Mouse (Mus musculus): ENCODE results near the gene Pctp. TPM values are rescaled to one million over a fixed set of nuclear protein-coding genes. Genes with fewer than 3 reads are reported as not detected.

Pctp gene
- total RNA-seq, 2 experiments from 2014 or later = 2.8 to 4.0 TPM

DNA sequence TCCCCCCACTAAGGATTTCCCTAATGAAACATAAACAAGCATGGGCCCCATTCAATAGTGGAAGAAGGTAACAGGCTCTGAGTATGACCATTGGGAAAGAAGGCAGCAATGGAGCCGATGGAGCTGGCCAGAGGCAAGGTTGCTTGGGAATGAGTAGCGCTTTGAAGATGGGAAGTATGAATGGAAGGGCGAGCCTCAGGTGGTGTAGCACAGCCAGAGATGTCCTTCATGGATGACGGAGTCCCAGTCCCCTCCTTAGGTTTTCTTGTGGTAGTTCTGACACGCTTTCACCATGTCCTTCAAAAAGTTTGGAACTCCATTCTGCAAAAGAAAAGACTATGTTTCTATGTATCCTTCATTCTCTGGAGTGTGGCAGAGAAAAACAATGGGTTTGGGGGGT lies 18.3 kb downstream of the Pctp start:
- no peak for TF ChIP-seq CTCF (IDR thresholded peaks at IDR 0.05)
- intact Hi-C loops (cut with DNase I) = no loop called here
- no peak overlapping the region for H3K27ac ChIP-seq
- no peak overlapping the region for H3K4me3 ChIP-seq
- no peak for DNase-seq

DNA sequence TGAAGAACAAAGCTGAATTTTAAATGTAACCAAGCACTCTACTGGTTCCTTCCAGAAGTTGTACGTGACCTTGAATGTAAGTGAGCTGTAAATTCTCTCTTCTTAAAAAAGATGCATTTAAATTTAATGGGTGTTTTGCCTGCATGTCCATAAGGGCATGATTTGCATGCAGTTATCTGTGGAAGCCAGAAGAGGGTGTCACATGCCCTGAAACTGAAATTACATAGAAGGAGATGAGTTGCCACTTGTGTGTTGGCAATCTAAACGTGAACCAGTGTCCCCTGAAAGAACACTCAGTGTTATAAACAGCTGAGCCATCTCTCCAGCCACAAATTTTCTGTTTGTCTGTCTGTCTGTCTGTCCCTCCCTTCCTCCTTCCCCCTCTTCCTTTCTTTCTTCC lies 19.8 kb downstream of the Pctp start:
- no peak for DNase-seq
- no peak overlapping the region for H3K27ac ChIP-seq
- intact Hi-C loops (cut with DNase I) = no loop called here
- no peak for TF ChIP-seq CTCF (IDR thresholded peaks at IDR 0.05)
- no peak overlapping the region for H3K4me3 ChIP-seq

DNA sequence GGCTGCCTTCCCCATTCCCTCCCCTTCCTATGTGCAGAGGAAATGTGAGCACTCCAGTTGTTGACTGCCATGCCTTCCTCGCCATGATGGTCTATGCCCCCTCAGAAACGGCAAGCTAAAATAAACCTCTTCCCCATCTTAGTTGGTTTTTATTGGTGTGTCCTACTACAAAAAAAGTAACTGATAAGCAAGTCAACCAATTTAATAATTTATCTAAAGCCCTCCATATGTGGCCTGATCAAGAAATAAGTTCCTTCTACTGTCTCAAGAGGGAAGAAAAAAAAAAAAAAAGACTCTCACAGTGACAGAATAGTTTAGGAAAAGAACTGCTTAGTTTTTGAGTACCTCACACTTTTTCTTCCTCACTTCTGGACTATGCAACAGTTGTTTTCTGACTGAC lies 22.6 kb downstream of the Pctp start:
- intact Hi-C loops (cut with DNase I) = no loop called here
- Histone ChIP-seq H3K4me3 (no peak overlapping the region), H3K27ac (no peak overlapping the region)
- no peak for TF ChIP-seq CTCF (IDR thresholded peaks at IDR 0.05)
- DNase-seq = no peak

DNA sequence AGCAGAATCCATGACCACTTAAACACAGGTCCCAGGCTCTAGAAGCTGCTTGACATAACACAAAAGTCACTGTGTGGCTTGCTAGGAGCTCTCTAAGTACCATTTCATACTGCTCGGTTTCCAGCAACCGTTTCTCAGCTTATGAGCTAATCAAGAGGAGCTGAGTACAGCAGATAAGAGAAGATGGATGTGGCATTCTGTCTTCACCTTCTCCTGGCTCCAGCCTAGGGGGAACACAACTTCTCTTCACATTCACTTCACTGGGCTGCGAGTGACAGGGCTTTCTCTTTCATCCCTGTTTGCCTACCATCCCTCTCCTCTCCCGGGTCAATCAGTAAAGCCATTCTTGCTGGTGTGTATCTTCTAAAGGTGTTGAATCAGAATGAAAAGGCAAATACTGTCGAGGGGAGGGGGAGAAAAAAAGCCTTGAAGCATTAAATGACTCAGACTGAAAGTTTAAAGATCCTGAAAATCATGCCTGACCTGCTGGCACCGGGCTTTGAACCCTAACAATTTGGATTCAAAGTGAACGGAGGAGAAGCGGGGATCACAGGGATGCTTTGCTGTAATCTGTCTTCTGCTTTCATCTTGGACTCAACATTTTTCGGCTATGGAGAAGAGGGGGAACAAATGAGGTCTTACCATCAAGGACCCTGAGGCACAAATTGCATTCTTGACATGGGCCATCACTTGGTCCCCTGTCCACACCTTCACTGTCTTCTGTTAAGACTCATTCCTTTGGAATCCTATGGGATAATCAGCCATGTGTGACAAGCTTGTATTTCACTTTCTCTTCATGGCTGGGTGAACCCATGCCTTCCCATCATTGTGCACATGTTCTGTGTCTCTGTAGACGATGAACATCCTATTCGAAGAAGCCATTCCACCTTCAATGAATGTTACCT lies 23.5 kb downstream of the Pctp start:
- TF ChIP-seq CTCF (IDR thresholded peaks at IDR 0.05) = no peak
- peak overlapping the region; percentile 7 for H3K4me3 ChIP-seq
- peak overlapping the region; percentile 81 for H3K27ac ChIP-seq
- no peak for DNase-seq
- intact Hi-C loops (cut with DNase I) = no loop called here

DNA sequence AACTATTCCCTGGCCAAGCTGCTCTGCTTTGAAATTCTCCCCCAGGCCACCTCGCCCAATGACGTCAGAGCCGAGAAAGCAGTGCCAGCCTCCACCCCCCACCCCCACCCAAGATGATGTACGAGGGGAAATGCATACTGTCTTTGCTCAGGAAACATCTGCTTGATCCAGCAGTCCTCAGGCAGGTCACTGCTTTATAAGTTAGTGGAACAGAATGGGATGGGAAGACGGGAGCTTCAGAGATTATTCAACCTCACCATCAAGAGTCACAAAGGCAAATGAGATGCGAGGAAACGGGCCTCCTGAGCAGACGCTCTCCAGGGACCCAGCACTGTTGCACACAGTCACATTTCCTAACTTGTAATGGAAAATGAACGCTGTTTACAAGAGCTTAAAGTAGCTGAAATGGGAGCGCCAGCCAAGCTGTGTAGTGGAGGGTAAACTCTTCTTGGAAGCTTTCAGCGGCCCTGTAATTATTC lies 24.3 kb downstream of the Pctp start:
- peak overlapping the region; percentile 81 for H3K27ac ChIP-seq
- no peak for TF ChIP-seq CTCF (IDR thresholded peaks at IDR 0.05)
- peak overlapping the region; percentile 7 for H3K4me3 ChIP-seq
- intact Hi-C loops (cut with DNase I) = no loop called here
- DNase-seq = peak; percentile 71

DNA sequence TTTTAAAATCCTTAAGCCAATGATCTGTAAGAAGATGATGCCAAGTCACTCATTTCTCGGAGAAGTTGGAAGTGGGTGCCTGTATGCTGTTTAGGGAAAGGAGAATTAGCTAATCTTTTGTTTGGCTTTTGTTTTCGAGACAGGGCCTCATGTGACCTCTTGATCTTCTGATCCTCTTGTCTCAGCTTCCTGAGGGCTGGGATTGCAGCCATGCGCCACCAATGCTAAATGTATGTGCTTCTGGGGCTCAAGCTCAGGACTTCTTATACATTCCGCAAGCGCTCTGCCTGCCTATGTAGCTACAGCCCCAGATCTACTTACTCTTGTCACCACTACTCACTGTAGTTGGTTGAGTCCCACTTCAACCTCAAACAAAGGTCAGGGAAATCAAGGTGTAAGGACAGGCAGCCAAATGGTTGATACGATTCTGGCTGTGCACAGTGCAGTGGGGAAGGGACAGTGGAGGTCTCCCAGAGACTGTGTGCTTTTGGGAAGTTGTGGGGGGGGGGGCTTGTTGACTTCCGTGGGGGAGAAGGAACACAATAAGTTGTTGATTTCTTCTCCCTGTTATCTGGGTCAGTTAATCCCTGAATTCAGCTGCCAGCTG lies 24.8 kb downstream of the Pctp start:
- peak overlapping the region; percentile 81 for H3K27ac ChIP-seq
- peak; percentile 19 for DNase-seq
- no peak for TF ChIP-seq CTCF (IDR thresholded peaks at IDR 0.05)
- intact Hi-C loops (cut with DNase I) = no loop called here
- H3K4me3 ChIP-seq = peak overlapping the region; percentile 7

DNA sequence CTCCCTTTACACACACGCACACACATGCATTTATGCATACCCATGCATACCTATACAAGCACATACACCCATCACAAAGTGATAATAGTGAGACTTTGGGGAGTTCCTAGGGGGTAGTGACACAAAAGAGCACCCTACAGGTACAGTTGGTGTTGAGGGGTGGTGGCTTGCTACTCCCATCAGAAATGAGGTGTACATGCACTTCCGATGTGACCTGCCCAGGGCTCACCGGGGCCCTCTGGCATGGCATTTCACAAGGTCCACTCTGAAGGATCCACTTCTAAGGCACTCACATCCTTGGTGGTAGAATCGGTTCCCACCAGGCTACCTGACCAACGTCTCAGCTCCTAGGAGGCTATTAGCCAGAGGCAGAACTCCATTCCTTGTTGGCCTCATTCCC lies 26.3 kb downstream of the Pctp start:
- Histone ChIP-seq H3K4me3 (no peak overlapping the region), H3K27ac (no peak overlapping the region)
- no peak for TF ChIP-seq CTCF (IDR thresholded peaks at IDR 0.05)
- intact Hi-C loops (cut with DNase I) = no loop called here
- no peak for DNase-seq

DNA sequence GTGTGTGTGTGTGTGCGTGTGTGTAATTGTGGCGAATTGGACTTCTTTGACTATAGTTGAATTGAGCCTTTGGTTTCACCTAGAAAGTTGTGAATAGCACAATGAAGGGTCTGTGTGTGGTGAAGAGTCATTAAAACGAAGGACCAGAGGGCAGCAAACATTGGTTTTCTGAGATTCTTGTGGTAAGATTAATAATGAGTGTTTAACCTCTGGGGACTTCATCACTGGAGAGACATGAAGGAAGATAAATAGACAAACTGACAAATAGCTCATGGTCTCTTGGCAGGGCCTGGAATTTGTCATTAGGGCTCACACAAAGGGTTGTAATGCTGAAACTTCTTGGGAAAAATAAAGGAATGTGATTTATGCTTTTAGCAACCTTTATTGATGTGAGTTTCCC lies 31.4 kb downstream of the Pctp start:
- intact Hi-C loops (cut with DNase I) = no loop called here
- DNase-seq = no peak
- Histone ChIP-seq H3K4me3 (no peak overlapping the region), H3K27ac (no peak overlapping the region)
- TF ChIP-seq CTCF (IDR thresholded peaks at IDR 0.05) = no peak

DNA sequence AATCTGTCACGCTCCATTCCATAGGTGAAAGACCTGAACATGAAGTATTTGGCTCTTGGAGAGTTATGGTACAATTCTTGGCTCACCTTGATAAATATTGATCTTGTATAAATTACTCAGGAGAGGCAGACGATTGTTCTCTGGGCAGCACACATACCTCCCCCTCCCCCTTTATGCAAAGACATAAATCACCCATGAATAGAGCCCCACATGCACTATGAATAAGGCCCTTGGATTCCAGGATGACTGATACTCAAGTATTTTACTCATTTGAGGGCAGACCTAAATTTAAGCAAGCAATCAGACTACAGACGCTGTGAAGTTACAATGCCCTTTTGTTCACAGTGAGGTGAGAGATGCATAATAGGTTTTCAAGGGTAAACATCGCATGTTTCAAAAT lies 32.0 kb downstream of the Pctp start:
- Histone ChIP-seq H3K4me3 (no peak overlapping the region), H3K27ac (no peak overlapping the region)
- no peak for DNase-seq
- TF ChIP-seq CTCF (IDR thresholded peaks at IDR 0.05) = no peak
- intact Hi-C loops (cut with DNase I) = no loop called here

DNA sequence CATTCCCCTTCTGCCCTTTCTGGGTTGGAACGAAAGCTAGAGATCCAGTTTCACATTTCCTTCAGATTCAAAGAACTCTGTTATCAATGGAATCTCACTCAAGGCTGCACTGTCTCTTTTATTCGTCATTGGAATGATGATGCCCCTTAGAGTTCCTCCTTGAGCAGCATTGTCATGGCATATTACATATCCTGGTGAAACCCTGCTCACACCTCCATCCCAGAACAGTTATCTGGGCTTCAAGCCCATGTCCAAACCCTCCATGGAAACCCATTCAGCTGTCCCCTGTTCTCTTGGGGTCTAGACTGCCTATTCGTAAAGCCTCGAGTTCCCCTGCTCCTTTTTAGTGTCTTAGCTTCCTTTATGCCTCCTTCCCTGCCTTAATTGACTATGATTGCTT lies 33.6 kb downstream of the Pctp start:
- Histone ChIP-seq H3K4me3 (no peak overlapping the region), H3K27ac (no peak overlapping the region)
- DNase-seq = no peak
- intact Hi-C loops (cut with DNase I) = no loop called here
- TF ChIP-seq CTCF (IDR thresholded peaks at IDR 0.05) = no peak

DNA sequence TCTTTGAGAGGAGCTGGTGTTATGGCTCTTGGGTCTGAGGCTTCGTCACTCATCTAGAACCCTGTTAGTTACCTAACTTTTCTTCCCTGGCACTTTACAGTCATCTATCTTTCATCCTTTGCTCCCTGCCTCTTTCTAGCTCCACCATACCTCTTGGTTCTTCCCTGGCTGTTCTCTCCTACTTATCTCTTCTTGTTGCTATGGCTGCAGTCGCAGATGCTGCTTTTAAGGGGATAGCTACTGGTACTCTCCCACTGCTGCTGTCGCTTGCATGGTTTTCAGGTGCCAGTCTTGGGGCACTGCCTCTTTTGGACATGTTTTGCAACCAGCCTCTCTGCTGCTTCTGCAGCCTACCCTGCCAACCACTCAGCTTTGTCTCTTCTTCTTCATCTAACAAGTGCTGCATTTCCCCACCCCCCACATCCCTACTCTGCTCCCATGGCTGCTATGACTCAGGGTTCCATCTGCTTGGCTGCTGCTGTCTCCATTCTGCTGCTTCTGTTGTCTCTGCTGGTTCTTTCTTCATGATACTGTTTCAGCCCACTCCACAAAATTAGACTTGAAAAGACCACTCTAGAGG lies 51.9 kb downstream of the Pctp start:
- Histone ChIP-seq H3K27ac (no peak overlapping the region), H3K4me3 (no peak overlapping the region)
- intact Hi-C loops (cut with DNase I) = no loop called here
- DNase-seq = no peak
- TF ChIP-seq CTCF (IDR thresholded peaks at IDR 0.05) = no peak

DNA sequence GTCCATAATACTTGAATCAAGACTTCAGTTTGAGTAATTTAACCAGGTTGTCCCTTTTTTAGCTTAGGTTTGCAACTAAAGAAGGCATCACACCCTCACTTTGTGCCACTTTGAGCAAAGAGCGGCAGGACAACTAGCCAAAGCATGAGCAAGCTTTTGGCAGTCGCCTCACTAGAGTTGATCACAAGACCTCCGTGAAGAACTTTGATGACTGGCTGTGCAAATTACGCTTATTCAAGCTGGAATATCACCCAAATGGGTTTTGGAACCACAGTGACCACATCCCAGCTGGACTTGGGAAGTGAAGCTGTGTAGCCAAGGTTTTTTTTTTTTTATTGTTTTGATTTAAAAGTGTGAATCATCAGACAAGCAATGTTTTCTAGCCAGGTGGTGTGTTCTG lies 54.9 kb downstream of the Pctp start:
- no peak for TF ChIP-seq CTCF (IDR thresholded peaks at IDR 0.05)
- DNase-seq = peak; percentile 60
- no peak overlapping the region; the same call in 1 of the 2 replicates for H3K27ac ChIP-seq
- intact Hi-C loops (cut with DNase I) = no loop called here
- H3K4me3 ChIP-seq = no peak overlapping the region

DNA sequence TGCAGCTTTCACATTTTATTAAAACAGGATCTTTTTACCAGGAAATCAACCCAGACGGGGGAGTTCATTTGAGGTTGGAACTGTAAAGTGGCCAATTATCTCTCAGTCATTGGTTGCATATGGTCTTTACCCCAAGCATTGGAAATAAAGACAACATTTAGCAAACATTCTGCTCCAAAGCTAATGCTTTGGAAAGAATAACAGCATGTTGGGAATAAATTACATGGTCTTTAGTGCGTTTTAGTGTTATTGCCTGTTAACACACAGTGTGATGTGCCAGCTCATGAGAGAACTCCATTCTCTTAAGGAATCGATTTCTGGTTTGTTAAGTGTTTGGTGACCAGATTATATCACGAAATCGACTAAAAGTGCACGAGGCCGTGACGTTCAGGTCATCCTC lies 57.5 kb downstream of the Pctp start:
- Histone ChIP-seq H3K27ac (no peak overlapping the region), H3K4me3 (no peak overlapping the region)
- TF ChIP-seq CTCF (IDR thresholded peaks at IDR 0.05) = no peak
- no peak for DNase-seq
- intact Hi-C loops (cut with DNase I) = no loop called here

Data from gastrocnemius, adult 2 months (tissue).